Mouse (Mus musculus) liver, embryonic 14.5 days (tissue): Measurements from ENCODE around the gene Slc29a1.

Source experiments
- CTCF ChIP-seq: IDR thresholded peaks from 2 replicates; pipeline ENCODE4 v1.5.1; 2016; ENCODE audit warnings: antibody characterized with exemption, low read depth, control low read depth
- EP300 ChIP-seq: IDR thresholded peaks from 2 replicates; pipeline ENCODE4 v1.6.1; 2016; ENCODE audit warnings: antibody characterized with exemption, low read depth

DNA sequence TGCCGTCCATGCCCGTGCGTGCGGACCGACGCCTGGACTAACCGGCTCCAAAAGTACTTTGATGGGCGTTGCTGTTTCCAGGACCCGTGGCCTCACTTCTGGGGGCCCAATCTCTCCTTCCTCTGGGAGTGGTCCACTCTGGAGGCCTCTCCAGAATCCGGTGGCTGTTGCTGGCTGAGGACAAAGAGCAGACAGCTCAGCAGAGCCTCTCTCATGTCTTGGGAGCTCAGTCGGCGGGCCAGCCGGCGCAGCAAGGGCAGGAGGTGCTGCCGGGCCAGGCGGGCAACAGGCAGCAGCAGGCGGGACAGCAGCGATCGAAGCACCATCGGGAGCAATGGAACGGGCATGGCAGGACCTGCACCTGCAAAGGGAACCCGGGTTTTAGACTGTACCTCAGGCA, 1.9 kb upstream of the Slc29a1 start:
- no peak for TF ChIP-seq CTCF
- TF ChIP-seq EP300 = no peak
